Mouse (Mus musculus): ENCODE results near the gene Ube2d1.
A peak's percentile ranks its signal among the peaks of the same experiment; 100 is the strongest.

The Ube2d1 gene

DNA sequence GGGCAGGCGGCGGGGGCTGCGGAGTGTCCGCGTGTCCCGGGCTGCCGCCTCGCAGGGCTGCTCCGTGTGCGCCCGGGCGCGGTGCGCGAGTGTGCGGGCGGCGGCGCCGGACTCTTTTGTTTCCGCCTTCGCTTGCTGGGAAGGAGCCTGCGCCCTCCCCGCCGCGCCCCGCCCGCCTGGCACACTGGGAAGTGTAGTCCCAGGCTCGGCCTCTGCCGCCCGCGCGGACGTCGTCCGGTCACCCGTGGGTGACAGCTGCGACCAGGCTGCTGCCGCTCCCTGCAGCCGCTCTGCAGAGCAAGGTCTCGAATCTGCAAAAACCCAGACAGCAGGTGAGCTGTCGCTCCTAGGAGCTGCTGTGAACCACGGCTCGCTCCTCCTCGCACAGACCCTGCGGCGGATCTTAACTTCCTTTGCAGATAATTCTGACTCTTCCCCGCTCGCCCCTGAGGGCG is at the start of gene Ube2d1:
Gene Ube2d1 (minus strand): TSS at position 137 of the 455 bp plus-strand sequence.
- DNase-seq (ENCODE audit: extremely low read depth, low read depth, low spot score), result no peak

DNA sequence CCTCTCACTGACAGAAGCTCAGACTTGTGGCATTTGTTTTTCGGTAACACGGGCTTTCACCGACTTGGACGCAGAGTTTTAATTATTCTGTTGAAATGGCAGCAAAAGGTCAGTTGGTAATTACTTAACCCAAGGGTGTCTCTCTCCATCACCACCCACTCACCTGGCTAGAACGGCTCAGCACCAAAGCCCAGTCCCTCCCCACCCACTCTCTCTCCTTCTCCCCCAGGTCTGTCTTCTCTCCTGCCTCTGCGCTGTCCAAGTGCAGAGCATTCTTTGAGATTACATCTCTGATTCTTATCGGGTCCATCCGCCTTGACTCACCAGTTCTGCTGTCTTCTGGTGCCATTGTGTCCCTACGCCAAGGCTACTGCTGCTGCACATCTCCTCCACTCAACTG is 47.8 kb upstream of the Ube2d1 start:
- DNase-seq (ENCODE audit: extremely low read depth, low read depth, low spot score), result peak; percentile 98

DNA sequence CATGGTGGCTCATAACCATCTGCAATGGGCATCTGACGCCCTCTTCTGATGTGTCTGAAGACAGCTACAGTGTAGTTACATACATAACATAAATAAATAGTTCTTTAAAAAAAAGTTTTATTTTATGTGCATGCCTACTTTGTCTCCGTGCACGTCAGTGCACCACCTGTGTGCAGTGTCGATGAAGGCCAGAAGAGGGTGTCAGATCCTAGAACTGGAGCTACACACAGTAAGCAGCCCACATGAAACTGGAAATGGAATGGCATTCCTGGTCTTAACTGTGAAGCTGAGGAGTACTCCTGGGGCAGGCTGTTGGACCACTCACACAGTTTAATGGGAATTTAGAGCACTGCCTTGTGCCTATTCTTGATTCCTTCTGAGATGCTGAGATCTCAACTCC is 47.3 kb upstream of the Ube2d1 start:
- no peak for DNase-seq (ENCODE audit: extremely low read depth, low read depth, low spot score)

DNA sequence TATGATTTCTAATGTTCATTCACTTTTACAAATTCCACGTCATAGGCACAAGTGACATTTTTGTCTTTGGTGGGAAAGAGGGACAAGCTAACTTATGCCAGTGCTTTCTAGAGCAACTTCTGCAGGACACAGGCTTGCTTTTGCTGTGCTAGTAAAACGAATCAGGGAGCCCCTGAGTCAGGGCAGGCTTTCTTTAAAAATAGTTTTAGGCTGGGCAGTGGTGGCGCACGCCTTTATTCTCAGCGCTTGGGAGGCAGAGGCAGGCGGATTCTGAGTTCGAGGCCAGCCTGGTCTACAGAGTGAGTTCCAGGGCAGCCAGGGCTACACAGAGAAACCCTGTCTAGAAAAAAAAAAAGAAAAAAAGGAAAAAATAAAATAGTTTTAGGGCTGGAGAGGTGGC is 46.8 kb upstream of the Ube2d1 start:
- no peak for DNase-seq (ENCODE audit: extremely low read depth, low read depth, low spot score)

GRCm38 (mm10) chr10:71330070-71330469 is 45.0 kb upstream of the Ube2d1 start:
- no peak for DNase-seq (ENCODE audit: extremely low read depth, low read depth, low spot score)

GRCm38 (mm10) chr10:71329295-71329694 is 44.2 kb upstream of the Ube2d1 start:
- no peak for DNase-seq (ENCODE audit: extremely low read depth, low read depth, low spot score)

GRCm38 (mm10) chr10:71328870-71329269 is 43.8 kb upstream of the Ube2d1 start:
- DNase-seq (ENCODE audit: extremely low read depth, low read depth, low spot score), result no peak

- DNase-seq (ENCODE audit: extremely low read depth, low read depth, low spot score), result no peak
Measured at GRCm38 (mm10) chr10:71328382-71328781, 43.3 kb upstream of the Ube2d1 start.

- DNase-seq (ENCODE audit: extremely low read depth, low read depth, low spot score), result no peak
Measured at GRCm38 (mm10) chr10:71327386-71327785, 42.3 kb upstream of the Ube2d1 start.

- no peak for DNase-seq (ENCODE audit: extremely low read depth, low read depth, low spot score)
Measured at GRCm38 (mm10) chr10:71326789-71327188, 41.7 kb upstream of the Ube2d1 start.

DNA sequence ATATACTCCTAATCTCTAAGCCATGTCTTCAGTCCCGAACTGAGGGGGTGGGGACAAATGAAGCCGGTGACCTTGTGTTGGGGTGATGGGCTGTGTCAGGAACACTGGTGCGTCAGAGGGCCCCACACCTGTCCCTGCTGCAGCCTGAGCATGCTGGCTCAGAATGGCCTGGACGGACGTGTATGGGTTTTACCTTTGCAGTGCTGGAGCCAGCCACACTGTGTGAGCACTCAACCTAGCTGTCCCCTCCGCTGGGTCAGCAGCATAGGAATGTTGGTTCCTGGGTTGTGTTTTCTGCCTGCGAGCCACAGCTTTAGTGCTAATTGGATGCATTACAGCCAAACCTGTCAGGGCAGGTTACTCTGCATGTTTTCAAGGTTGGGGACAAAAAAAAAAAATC is 41.1 kb upstream of the Ube2d1 start:
- no peak for DNase-seq (ENCODE audit: extremely low read depth, low read depth, low spot score)

GRCm38 (mm10) chr10:71323669-71324068 is 38.6 kb upstream of the Ube2d1 start:
- DNase-seq (ENCODE audit: extremely low read depth, low read depth, low spot score), result no peak

GRCm38 (mm10) chr10:71316497-71316896 is 31.4 kb upstream of the Ube2d1 start:
- no peak for DNase-seq (ENCODE audit: extremely low read depth, low read depth, low spot score)

DNA sequence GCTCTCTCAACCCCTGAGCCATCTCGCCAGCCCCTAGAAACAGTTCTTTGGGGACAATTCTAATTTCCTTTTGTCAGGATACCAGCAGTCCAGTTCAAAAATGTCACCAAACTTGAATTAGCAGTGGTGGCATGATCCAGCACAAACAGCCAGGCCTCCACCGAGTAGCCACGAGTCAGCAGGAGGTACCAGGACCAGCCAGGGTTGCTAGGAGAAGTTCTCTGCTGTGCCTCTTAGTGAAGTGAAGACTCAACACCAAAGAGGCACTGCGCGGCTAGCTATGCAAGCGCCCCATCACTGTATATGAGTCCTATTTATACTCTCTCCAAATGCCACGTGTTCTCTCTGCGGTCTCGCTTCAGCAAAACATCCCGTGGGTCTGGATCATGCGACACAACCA is 31.0 kb upstream of the Ube2d1 start:
- DNase-seq (ENCODE audit: extremely low read depth, low read depth, low spot score), result no peak

GRCm38 (mm10) chr10:71314596-71314995 is 29.5 kb upstream of the Ube2d1 start:
- no peak for DNase-seq (ENCODE audit: extremely low read depth, low read depth, low spot score)

GRCm38 (mm10) chr10:71310288-71310687 is 25.2 kb upstream of the Ube2d1 start:
- DNase-seq (ENCODE audit: extremely low read depth, low read depth, low spot score), result no peak

DNA sequence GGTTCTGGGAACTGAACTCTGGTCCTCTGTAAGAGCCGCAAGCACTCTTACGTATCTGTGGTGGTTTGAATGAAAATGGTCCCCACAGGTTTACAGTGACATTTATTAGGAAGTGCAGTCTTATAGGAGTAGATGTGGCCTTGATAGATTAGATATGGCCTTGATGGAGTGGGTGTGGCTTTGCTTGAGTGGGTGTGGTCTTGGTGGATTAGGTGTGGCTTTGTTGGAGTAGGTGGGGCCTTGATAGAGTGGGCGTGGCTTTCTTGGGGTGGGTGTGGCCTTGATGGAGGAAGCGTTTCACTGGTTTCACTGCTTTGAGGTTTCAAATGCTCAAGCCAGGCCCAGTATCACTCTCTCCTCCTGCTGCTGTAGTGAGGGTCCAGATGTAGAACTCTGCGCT is 23.1 kb upstream of the Ube2d1 start:
- DNase-seq (ENCODE audit: extremely low read depth, low read depth, low spot score), result no peak

DNA sequence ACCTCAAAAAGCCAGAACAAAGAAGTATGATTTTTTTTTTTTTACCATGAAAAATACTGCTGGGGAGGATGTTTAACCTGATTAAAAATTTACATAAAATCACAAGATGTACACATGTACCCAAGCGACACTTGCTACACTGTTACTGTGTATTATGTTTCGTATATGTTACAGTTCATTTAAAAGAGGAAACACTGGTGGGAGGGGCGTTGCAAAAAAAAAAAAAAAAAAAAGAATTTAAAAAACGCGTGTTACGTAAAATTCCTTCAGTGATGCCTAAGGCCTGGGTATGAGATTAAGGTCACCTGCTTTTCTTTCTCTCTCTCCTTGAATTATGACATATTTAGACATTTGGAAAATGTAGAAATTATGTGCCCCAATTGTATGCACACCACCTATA is 21.7 kb upstream of the Ube2d1 start:
- DNase-seq (ENCODE audit: extremely low read depth, low read depth, low spot score), result no peak

DNA sequence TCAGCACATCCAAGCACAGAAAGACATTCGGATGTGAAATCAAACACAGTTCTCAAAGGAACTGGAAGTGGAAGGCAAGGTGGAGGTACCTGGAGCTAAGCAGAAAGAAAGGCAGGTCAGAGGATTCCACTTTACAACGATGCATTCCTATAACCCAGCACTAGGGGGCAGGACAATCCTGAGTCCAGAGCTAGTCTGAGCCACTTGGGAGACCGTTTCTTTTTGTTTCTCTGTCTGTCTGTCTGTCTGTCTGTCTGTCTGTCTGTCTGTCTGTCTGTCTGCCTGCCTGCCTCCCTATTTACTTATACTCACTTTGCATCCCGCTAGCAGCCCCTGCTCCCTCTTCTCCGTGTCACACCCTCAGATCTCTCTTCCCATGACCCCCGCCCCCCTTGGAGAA is 21.1 kb upstream of the Ube2d1 start:
- no peak for DNase-seq (ENCODE audit: extremely low read depth, low read depth, low spot score)

DNA sequence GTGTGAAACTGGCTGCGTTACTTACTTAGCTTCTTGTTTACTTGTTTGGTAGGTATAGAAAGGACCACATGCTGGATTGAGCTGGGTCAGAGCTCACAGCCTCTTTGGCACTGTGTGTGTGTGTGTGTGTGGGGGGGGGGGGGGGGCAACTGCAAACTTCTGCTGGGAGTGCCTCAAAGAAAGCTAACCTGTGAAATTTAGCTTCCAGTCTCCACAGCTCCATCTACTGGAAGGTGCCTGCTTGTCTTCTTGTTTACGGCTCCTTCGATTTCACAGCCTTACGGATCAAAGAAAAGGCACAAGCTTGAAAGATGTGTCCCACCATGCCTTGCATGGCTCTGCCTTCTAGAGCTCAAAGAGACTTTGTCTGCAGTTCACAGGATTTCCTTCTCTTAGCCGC is 17.4 kb upstream of the Ube2d1 start:
- no peak for DNase-seq (ENCODE audit: extremely low read depth, low read depth, low spot score)

- no peak for DNase-seq (ENCODE audit: extremely low read depth, low read depth, low spot score)
Measured at GRCm38 (mm10) chr10:71300161-71300560, 15.1 kb upstream of the Ube2d1 start.

GRCm38 (mm10) chr10:71293245-71293644 is 8.2 kb upstream of the Ube2d1 start:
- no peak for DNase-seq (ENCODE audit: extremely low read depth, low read depth, low spot score)

DNA sequence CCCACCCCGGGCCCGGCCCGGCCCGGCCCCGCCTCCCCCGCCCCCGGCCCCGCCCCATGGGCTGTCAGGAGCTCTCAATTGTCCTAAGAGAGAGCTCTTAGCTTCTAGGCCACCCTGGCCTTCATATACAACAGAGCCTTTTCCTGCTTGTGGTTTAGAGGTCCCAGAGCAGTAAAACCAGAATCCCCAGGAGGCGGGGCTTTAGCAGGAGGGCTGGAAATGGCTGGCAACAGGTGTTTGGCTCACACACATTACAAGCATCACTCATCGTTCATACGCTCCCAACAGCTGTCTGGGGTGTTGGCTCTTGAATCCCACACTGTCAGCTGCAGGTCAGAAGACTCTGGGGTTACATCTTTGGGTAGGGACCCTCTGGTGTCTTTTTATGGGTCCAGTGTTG is 7.2 kb upstream of the Ube2d1 start:
- DNase-seq (ENCODE audit: extremely low read depth, low read depth, low spot score), result no peak

DNA sequence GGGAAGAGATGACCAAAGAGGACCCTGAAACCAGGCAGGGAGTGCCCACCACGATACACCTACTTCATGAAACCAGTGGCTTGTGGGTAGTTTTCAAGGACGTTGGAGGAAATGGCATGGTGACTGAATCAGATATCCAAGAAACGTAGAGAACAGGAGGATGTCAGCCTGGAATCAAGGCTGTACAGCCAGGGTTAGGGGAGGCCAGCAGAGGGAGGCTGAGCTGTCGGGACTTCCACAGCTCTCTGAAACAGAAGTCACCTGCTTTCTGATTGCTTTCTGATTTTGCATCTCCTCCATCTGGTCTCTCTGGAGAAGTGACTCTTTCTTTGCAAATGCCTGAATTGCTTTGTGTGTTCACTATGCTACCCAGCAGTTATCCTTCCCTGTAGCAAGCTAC is 6.7 kb upstream of the Ube2d1 start:
- no peak for DNase-seq (ENCODE audit: extremely low read depth, low read depth, low spot score)
